Mouse (Mus musculus) cerebellum, adult 2 months (tissue): ENCODE data around the gene Diexf.

Experiments
- CTCF ChIP-seq: fragments of 200-500 bp; IDR thresholded peaks from 2 replicates; pipeline ENCODE4 v1.5.1; 2011; ENCODE audit warnings: low read depth, mild to moderate bottlenecking, control low read depth, low read length, moderate library complexity, borderline replicate concordance; ENCODE audit not compliant: insufficient read depth
- POLR2A ChIP-seq: fragments of 200-500 bp; IDR thresholded peaks from 2 replicates; pipeline ENCODE4 v1.6.1; 2011; ENCODE audit warnings: low read length, control low read depth, borderline replicate concordance; ENCODE audit not compliant: insufficient read depth

DNA sequence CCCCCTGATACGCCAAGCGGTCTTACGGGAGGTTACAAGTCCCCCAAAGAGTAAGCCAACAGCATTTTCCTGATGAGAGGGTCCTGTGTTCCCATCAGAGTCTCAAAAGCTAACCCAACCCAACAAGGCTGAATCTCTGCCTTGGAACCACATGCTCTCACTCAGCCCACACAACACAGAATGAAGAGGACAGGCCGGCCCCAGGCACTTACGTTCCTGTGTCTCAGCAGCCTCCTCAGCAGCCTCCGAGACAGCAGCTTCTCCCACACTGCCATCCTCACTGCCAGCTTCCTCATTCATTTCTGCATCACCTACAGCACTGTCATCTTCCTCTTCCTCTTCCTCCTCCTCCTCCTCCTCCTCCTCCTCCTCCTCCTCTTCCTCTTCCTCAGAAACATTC is 2.0 kb downstream of the Diexf start:
- no peak for TF ChIP-seq CTCF
- TF ChIP-seq POLR2A: no peak
